Mouse (Mus musculus): ENCODE data around the gene Serpinb6d.

Serpinb6d gene

GRCm38 (mm10) chr13:33661105-33661504 lies at the start of gene Serpinb6d:
TSS of gene Serpinb6d (plus strand) at chr13:33661405.
- DNase-seq (ENCODE audit: low spot score in 2 of 2) = no peak

GRCm38 (mm10) chr13:33622921-33623320 lies 38.3 kb upstream of the Serpinb6d start:
- DNase-seq (ENCODE audit: low spot score in 2 of 2) = no peak

- DNase-seq (ENCODE audit: low spot score in 2 of 2) = no peak
These were observed 18.7 kb upstream of the Serpinb6d start for GRCm38 (mm10) chr13:33642540-33642939.

DNA sequence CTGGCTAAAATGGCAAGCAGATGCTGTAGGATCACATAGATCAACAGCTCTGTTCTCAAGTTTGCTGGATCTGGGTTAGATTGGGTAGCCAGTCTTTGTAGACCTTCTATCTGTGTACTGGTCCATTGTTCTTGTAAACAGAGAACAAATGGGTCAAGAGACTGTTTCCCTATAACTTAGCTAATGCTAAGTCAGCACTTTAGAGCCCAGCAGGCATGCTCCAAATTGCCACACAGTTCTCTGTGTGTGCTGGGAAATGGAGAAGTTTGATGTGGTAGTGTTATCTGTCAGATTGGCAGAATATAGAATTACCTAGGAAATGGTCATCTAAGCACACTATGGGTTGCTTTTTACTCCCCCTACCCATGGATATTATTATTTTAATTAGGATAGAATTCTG lies 1.3 kb downstream of the Serpinb6d start:
- no peak for DNase-seq (ENCODE audit: low spot score in 2 of 2)

GRCm38 (mm10) chr13:33720296-33720695 lies 59.1 kb downstream of the Serpinb6d start:
- no peak for DNase-seq (ENCODE audit: low spot score in 2 of 2)
